Mouse (Mus musculus): Measurements from ENCODE around the gene Lrrc4c. TPM values are rescaled to one million over a fixed set of nuclear protein-coding genes. Genes with fewer than 3 reads are reported as not detected.

The Lrrc4c gene
- total RNA-seq, 2 experiments from 2014 or later = 0.96 to 1.0 TPM

GRCm38 (mm10) chr2:96508991-96509390, 191.0 kb downstream of the Lrrc4c start:
- no peak for DNase-seq (ENCODE audit: low spot score in 2 of 2)

DNA sequence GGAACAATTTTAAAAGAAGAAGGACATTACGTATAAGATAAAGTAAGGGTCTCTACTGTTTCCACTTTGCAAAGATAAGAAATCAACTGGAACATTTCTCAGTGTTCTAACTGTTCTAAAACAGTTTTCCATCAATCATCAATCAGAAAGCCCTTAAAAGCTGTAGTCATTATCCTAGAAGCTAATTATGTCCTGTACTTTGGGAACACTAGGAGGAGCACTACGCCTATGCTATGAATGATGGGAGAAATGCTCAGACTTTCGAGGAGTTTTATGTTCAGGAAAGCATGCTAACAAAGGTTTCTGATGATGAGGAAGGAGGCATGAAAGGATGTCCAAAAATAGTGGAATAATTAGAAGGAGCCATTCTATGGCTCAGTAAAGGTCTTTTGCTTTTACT, 219.5 kb downstream of the Lrrc4c start:
- no peak for DNase-seq (ENCODE audit: low spot score in 2 of 2)

- no peak for DNase-seq (ENCODE audit: low spot score in 2 of 2)
These were observed 229.2 kb downstream of the Lrrc4c start for GRCm38 (mm10) chr2:96547171-96547570.

- DNase-seq (ENCODE audit: low spot score in 2 of 2) = no peak
These were observed 255.8 kb downstream of the Lrrc4c start for GRCm38 (mm10) chr2:96573755-96574154.

DNA sequence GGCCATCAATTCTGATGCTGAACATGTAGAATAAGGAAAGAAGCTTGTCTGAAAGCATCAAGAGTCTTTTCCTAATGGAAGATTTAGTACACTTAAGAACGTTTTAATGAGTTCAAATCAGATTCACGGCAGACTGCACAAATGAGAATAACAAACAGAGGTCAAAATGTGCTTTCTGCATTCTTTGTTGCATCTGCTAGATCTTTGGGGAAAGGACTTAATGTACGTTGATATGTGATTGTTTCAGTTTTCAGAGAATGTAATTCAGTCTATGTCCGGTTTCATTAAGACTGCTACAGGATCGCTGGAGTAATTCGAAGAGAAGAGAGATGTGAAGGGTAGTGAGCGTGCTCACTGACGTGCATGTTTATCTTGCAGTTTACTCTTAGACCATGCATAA, 259.7 kb downstream of the Lrrc4c start:
- DNase-seq (ENCODE audit: low spot score in 2 of 2) = no peak

DNA sequence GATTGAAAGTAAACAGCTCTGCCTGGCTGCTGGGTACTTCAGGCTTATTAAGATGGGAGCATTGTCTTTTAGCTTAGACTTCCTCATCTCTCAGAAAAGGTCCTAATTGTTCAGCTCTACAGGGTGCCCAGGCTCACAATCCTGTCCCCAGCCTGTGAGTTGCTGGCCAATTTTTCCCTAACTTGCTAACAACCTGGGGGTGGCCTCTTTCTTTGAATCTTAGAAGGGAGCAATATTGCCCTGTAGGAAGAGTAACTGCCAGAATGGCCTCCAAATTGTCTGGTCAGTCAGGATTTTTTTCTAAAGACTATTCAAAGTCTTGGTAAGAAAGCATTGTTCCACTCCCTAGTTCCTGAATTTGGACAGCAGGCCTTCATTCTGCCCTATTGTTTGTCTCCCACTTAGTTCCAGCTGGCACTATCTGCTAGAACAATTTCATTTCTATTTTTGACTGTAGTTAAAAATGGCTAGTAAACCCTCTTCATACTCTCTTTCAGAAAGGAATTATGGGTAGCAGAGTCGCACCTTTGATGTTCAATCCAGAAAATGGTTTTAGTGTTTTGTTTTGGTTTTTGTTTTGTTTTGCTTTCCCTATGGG, 262.3 kb downstream of the Lrrc4c start:
- no peak for DNase-seq (ENCODE audit: low spot score in 2 of 2)

- DNase-seq (ENCODE audit: low spot score in 2 of 2) = peak in 1 of 2 experiments; percentile 7
These were observed 267.7 kb downstream of the Lrrc4c start for GRCm38 (mm10) chr2:96585665-96586064.

- DNase-seq (ENCODE audit: low spot score in 2 of 2) = no peak
These were observed 286.8 kb downstream of the Lrrc4c start for GRCm38 (mm10) chr2:96604801-96605200.

DNA sequence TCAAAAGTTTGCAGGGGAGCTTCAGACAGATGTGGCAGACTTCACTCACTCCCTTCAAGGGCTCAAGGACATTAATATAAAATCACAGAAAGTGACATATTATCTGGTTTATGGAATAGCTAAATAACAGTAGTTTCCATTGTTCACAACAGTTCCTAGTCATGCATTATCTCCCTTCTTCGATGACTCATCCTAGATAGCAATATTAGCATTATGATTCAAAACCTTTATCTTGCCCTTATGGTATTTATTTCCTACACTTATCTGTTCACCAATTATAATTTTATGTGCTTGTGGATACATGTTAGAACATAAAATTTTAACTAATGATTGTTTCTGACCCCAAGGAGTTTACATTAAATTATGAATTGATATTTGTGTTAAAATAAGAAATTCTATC, 296.2 kb downstream of the Lrrc4c start:
- no peak for DNase-seq (ENCODE audit: low spot score in 2 of 2)

DNA sequence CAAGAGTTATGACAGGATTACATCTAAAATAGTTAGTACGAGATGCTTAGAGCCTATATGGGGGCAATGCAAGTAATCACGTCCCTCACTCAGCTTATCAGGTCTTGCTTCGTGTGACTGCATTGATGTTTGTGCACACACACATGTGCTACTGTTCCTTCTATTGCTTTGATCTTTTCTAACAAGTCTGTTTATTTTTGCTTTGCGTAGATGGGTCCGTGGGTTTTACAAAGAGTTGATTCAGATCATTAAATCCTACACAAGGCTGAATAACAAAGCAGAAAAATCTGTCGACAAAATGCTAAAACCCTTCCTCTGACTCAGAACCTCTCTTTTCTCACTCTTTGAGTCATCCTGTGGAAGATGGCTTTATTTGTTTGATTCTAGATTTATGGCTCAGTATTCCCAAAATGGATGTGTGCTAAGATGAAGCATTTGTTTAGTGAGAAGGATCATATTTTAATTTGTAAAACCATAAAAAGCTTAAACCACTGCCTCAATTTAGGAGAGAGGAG, 300.8 kb downstream of the Lrrc4c start:
- no peak for DNase-seq (ENCODE audit: low spot score in 2 of 2)

DNA sequence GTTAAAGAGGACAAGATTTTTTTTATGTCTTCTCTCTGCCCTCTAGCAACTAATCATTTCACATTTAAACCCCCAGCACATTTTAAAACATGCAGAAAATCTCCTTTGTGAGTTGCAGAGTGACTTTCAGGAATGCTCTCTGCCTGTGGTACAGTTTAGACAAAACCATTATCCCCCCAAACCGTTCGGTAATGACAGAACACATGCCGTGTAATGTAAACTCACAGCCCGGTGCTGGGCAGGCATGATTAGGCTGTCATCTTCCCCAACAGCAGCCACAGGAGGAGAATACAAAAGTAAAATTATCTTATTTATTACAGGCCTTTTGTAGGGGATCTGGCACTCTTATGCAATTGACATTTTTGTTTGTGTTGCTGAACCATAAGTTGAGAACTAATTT, 349.1 kb downstream of the Lrrc4c start:
- no peak for DNase-seq (ENCODE audit: low spot score in 2 of 2)

DNA sequence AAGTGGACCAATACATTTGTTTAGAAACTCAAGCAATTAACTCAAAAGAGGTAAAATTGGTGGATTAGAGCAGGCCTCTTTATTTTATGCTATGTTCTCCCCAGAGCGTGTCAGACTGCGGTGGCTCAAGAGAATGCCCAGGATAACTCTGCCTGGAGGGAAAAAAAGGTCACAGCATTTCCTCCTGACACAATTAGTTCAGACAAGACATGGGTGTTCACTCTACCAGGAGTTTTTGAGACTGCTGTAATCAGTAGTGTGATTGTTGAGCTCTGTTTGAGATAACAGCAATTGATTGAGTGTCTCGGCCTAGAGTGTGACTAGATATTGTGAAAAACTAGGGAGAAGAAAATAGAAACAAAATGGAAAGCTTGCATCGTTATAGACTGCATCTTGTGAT, 363.8 kb downstream of the Lrrc4c start:
- no peak for DNase-seq (ENCODE audit: low spot score in 2 of 2)

DNA sequence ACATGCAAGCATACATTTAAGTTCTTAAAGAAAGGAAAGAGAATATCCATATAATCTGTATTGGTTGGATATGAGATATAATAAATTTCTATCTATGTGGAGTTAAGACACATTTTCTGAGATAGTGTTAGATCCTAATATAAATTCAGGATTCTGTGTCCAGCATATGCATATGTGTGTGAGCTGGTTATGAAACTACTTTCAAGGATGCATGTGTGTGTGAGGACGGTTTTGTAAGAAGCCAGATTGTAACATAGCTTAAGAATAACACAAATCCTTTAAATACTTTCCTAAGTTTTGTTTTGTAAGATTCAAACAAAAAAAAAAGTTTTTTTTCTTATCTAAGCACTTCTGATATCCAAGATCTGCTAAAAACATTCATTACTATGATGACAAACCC, 367.4 kb downstream of the Lrrc4c start:
- no peak for DNase-seq (ENCODE audit: low spot score in 2 of 2)

DNA sequence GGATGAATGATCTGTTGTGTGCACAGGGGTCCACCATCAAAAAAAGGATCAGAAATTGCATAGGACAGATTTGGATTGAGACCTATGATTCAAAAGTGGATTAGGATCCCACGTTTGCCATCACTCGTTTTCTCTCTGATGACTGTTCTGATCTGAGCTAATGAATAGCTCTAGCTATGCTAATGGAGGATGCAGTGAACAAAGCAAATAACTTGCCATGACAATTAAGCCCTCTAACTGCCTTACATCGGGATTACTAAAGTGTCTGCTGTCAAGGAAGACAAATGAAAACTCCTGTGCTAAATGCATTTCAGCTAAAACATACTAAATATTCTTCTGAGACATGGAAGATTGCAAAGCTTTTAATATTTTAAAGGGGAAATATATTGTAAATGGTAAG, 387.0 kb downstream of the Lrrc4c start:
- DNase-seq (ENCODE audit: low spot score in 2 of 2) = no peak

- no peak for DNase-seq (ENCODE audit: low spot score in 2 of 2)
These were observed 389.9 kb downstream of the Lrrc4c start for GRCm38 (mm10) chr2:96707772-96708350.

GRCm38 (mm10) chr2:96714561-96714960, 396.6 kb downstream of the Lrrc4c start:
- no peak for DNase-seq (ENCODE audit: low spot score in 2 of 2)

DNA sequence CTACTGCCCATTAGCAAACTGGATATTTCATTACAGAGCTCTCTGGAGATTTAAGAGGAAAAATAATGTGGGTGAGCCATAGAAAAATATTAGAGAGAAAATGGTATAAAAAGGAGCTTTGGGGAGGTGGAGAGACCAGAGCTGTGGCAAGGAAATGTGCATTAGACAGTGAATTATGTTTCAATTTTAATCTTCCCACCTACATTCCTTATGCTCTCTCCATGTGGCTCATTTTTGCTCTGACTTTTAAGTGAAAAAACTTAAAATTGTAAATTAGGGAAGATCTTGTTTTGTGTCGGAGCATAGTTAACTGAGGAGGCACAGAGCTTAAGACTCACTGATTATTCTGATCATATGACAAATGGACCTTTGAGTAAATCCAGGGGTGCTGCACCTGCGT, 399.4 kb downstream of the Lrrc4c start:
- DNase-seq (ENCODE audit: low spot score in 2 of 2) = no peak

GRCm38 (mm10) chr2:96723395-96723794, 405.4 kb downstream of the Lrrc4c start:
- DNase-seq (ENCODE audit: low spot score in 2 of 2) = no peak

- DNase-seq (ENCODE audit: low spot score in 2 of 2) = no peak
These were observed 418.1 kb downstream of the Lrrc4c start for GRCm38 (mm10) chr2:96736081-96736480.

DNA sequence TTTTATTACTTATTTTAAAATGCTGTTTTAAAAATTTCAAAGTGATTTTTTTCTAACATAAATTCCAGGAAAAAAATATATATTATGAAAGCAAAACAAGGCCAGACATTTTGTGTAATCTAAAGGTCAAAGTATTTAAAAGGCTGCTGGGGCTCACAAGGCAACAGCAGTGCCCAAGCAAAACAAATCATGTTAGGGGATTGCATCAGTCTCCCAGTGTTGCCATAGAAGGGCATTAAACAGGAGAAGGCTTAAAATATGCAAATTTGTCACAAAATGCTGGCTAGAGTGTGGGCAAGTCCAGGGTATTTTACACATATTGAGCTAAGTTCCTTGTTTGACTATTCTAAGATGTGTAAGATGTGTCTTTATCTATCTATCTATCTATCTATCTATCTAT, 437.1 kb downstream of the Lrrc4c start:
- no peak for DNase-seq (ENCODE audit: low spot score in 2 of 2)

GRCm38 (mm10) chr2:96757701-96758100, 439.7 kb downstream of the Lrrc4c start:
- no peak for DNase-seq (ENCODE audit: low spot score in 2 of 2)

DNA sequence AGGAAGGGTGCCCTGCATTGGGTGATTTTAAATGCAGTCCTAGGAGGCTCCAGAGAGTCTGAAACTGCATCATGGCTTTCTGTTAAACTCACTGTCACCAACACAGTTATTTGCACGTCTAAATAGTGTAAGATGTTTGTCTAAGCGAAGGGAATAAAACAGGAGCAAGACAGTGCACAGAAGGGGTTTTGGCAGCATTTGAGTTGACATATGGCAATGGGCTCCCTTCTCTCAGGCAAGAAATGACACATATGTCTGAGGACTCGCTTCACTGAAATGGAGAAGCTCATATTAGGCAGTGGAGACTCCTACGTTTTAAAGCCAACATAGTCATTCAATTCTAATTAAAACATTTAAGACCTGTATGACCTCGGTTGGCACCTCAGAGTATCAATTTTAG, 445.6 kb downstream of the Lrrc4c start:
- DNase-seq (ENCODE audit: low spot score in 2 of 2) = no peak

DNA sequence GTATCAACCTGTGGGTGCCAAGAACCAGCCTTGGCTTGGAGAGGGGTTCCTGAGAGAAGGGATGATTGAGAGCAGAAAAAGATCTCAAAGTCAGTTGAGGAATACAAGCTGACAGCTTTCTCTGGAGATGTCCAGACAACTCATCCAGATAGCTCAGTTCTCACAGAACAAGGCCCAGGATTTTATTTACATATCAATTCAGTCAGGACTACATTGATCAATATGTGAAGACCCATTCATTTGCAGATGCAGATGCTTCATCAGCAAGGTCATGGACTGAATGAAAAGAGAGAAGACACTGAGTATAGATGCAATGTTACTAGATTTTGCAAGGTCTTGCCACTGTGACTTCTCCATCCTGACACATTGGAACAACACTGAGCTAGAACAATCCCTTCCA, 457.4 kb downstream of the Lrrc4c start:
- no peak for DNase-seq (ENCODE audit: low spot score in 2 of 2)
